Mouse (Mus musculus): Measurements from ENCODE around the gene Btnl4. TPM values are rescaled to one million over a fixed set of nuclear protein-coding genes. Genes with fewer than 3 reads are reported as not detected.

The Btnl4 gene
- total RNA-seq, 2 experiments from 2014 or later, result not detected

- DNase-seq (ENCODE audit: low spot score in 2 of 2), result no peak
- intact Hi-C loops (cut with DNase I), result loop anchor here (2.0 kb wide), 2 partner anchors 115 to 177 kb away; no protein-coding TSS in a partner anchor
Observed at GRCm38 (mm10) chr17:34441990-34442389, 35.1 kb downstream of the Btnl4 start.

GRCm38 (mm10) chr17:34439795-34440194 is 37.3 kb downstream of the Btnl4 start:
- DNase-seq (ENCODE audit: low spot score in 2 of 2), result no peak
- intact Hi-C loops (cut with DNase I), result loop anchor here (2.0 kb wide), 2 partner anchors 117 to 179 kb away; no protein-coding TSS in a partner anchor

GRCm38 (mm10) chr17:34438588-34438987 is 38.5 kb downstream of the Btnl4 start:
- intact Hi-C loops (cut with DNase I), result no loop called here
- peak in 1 of 2 experiments; percentile 57 for DNase-seq (ENCODE audit: low spot score in 2 of 2)

GRCm38 (mm10) chr17:34437606-34438005 is 39.5 kb downstream of the Btnl4 start:
- peak in 1 of 2 experiments; percentile 23 for DNase-seq (ENCODE audit: low spot score in 2 of 2)
- intact Hi-C loops (cut with DNase I), result no loop called here

- intact Hi-C loops (cut with DNase I), result no loop called here
- DNase-seq (ENCODE audit: low spot score in 2 of 2), result peak in 1 of 2 experiments; percentile 13
Observed at GRCm38 (mm10) chr17:34437120-34437519, 40.0 kb downstream of the Btnl4 start.

GRCm38 (mm10) chr17:34427597-34427996 is 49.5 kb downstream of the Btnl4 start:
- intact Hi-C loops (cut with DNase I), result no loop called here
- DNase-seq (ENCODE audit: low spot score in 2 of 2), result peak in 1 of 2 experiments; percentile 50

- no peak for DNase-seq (ENCODE audit: low spot score in 2 of 2)
- intact Hi-C loops (cut with DNase I), result no loop called here
Observed at GRCm38 (mm10) chr17:34420014-34420413, 57.1 kb downstream of the Btnl4 start.

Other genes starting within 250 kb of the Btnl4 start
- under 1 TPM in 1 of 2 experiments, not detected in 1; 0.23 TPM for gene H2-Ob, start 238.4 kb downstream of the Btnl4 start, total RNA-seq (2021)
- gene H2-Ab1, start 219.6 kb downstream of the Btnl4 start, total RNA-seq (2021), result 1 to 10 TPM; 1.8 to 2.7 TPM
- 1 to 10 TPM; 1.9 to 2.1 TPM for gene H2-Aa, start 189.5 kb downstream of the Btnl4 start, total RNA-seq (2021)
- gene H2-Eb1, start 171.5 kb downstream of the Btnl4 start, total RNA-seq (2021), result 1 to 10 TPM; 2.9 to 3.4 TPM
- gene H2-Eb2, start 151.7 kb downstream of the Btnl4 start, total RNA-seq (2021), result not detected
- gene Btnl2, start 122.5 kb downstream of the Btnl4 start, total RNA-seq (2021), result under 1 TPM; 0.71 to 0.73 TPM
- gene Btnl1, start 100.2 kb downstream of the Btnl4 start, total RNA-seq (2021), result not detected
- 1 to 10 TPM; 2.3 to 4.7 TPM for gene BC051142, start 78.5 kb downstream of the Btnl4 start, total RNA-seq (2021)
- not detected for gene Btnl6, start 40.0 kb upstream of the Btnl4 start, total RNA-seq (2021)
- 10 to 100 TPM; 10.9 to 11.9 TPM for gene Notch4, start 87.0 kb upstream of the Btnl4 start, total RNA-seq (2021)
- 1 to 10 TPM; 1.9 to 2.9 TPM for gene Gpsm3, start 112.5 kb upstream of the Btnl4 start, total RNA-seq (2021)
- gene Pbx2, start 113.9 kb upstream of the Btnl4 start, total RNA-seq (2021), result 10 to 100 TPM; 52.7 to 56.1 TPM
- gene Ager, start 120.5 kb upstream of the Btnl4 start, total RNA-seq (2021), result under 1 TPM; 0.55 to 0.71 TPM
- gene Rnf5, start 126.4 kb upstream of the Btnl4 start, total RNA-seq (2021), result 10 to 100 TPM; 71.4 to 76.3 TPM
- gene Agpat1, start 126.9 kb upstream of the Btnl4 start, total RNA-seq (2021), result 100 to 1,000 TPM; 169 to 174 TPM
- 1 to 10 TPM; 3.9 to 5.1 TPM for gene Egfl8, start 138.7 kb upstream of the Btnl4 start, total RNA-seq (2021)
- 10 to 100 TPM; 45.8 to 46.4 TPM for gene Ppt2, start 151.2 kb upstream of the Btnl4 start, total RNA-seq (2021)
- 100 to 1,000 TPM; 171 to 183 TPM for gene Prrt1, start 152.2 kb upstream of the Btnl4 start, total RNA-seq (2021)
- gene Fkbpl, start 167.4 kb upstream of the Btnl4 start, total RNA-seq (2021), result 10 to 100 TPM; 12.0 to 17.0 TPM
- gene Atf6b, start 169.8 kb upstream of the Btnl4 start, total RNA-seq (2021), result 10 to 100 TPM; 72.7 to 72.8 TPM
- gene Tnxb, start 193.2 kb upstream of the Btnl4 start, total RNA-seq (2021), result 1 to 10 TPM; 1.2 to 1.6 TPM

Data from left cerebral cortex, postnatal 25 days (tissue).